Mouse (Mus musculus) hindbrain, embryonic 15.5 days (tissue): Measurements from ENCODE around the gene Cyfip2. TPM values are rescaled to one million over a fixed set of nuclear protein-coding genes. Genes with fewer than 3 reads are reported as not detected.

Source experiments
- ATAC-seq: fragments of 200-750 bp; cut with Nextera tagmentation; 2 replicates; pipeline ENCODE4 v1.8.0; 2017; ENCODE audit warnings: low read depth, moderate number of reproducible peaks, moderate TSS enrichment; ENCODE audit not compliant: low FRiP score
- H3K27ac ChIP-seq: fragments of 300-500 bp; sonication (generic); replicated peaks from 2 replicates; pipeline ENCODE4 v1.5.1; 2015; ENCODE audit warnings: mild to moderate bottlenecking, inconsistent platforms
- H3K27me3 ChIP-seq: fragments of 300-500 bp; sonication (generic); 2 replicates; pipeline ENCODE4 v1.6.1; 2015; ENCODE audit warnings: control low read depth, inconsistent platforms
- H3K36me3 ChIP-seq: fragments of 300-500 bp; sonication (generic); 2 replicates; pipeline ENCODE4 v1.6.1; 2015; ENCODE audit warnings: control low read depth, inconsistent platforms
- H3K4me1 ChIP-seq: fragments of 300-500 bp; sonication (generic); replicated peaks from 2 replicates; pipeline ENCODE4 v1.6.1; 2015; ENCODE audit warnings: control low read depth, inconsistent platforms
- H3K4me2 ChIP-seq: fragments of 300-500 bp; sonication (generic); 2 replicates; pipeline ENCODE4 v1.6.1; 2015; ENCODE audit warnings: moderate library complexity, mild to moderate bottlenecking, inconsistent platforms
- H3K4me3 ChIP-seq: fragments of 300-500 bp; sonication (generic); 2 replicates; pipeline ENCODE4 v1.5.1; 2015; ENCODE audit warnings: mild to moderate bottlenecking, inconsistent platforms
- H3K9ac ChIP-seq: fragments of 300-500 bp; sonication (generic); 2 replicates; pipeline ENCODE4 v1.6.1; 2015; ENCODE audit warnings: inconsistent platforms
- H3K9me3 ChIP-seq: fragments of 300-500 bp; sonication (generic); 2 replicates; pipeline ENCODE4 v1.6.1; 2016; ENCODE audit warnings: control low read depth, inconsistent platforms
- WGBS: fragments of 180-500 bp; shearing (Covaris S2); methylation state at CpG from one replicate; pipeline ENCODE4 v1.1.7; 2015; 5-methylcytosine and 5-hydroxymethylcytosine counted together
- polyA plus RNA-seq: library from polyadenylated mRNA; unstranded; fragments of >200 nt; fragmentation: Nextera tagmentation; extraction: Ambion mirVana; gene quantifications from 2 replicates; pipeline ENCODE4 v1.2.1, GENCODE M21; 2015

The Cyfip2 gene
- 90.3 and 95.4 TPM in 2 replicates for polyA plus RNA-seq

DNA sequence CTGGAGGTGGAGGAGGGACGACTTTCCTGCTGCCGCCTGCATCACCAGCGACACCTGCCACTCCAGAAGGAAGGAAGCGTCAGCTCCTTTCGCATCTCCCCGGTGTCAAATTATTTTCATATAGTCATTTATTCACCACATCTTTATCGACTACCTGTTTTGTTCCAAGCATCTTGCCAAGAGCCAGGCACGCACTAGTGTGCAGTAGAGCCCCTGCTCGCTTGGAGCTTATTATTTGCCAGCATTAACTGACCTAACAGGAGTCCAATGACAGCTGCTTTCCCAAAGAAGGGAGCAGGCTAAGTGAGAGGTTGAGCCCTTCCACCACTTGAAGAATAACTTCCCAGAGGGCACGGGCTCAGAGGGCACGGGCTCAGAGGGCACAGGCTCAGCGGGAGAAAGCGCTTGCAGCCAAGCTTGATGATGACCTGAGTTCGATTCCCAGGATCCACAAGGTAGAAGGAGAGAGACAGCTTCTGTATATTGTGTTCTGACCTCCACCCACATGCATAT, at the start of gene Cyfip2:
Cyfip2 (minus strand) TSS at position 337 of the 513 bp plus-strand sequence.
- peak; percentile 23 for ATAC-seq
- peaks cover 36% of the 10 kb centered on the region for H3K4me1 ChIP-seq
- H3K4me3 ChIP-seq, result peak within 1 kb of the TSS; percentile 59
- H3K9ac ChIP-seq, result peak within 1 kb of the TSS; percentile 82
- no peaks in the 10 kb centered on the region for H3K36me3 ChIP-seq
- WGBS, result 3% methylated on average over 14 of the region's 14 CpGs
- no peaks in the 10 kb centered on the region for H3K27me3 ChIP-seq
- H3K4me2 ChIP-seq, result peak within 1 kb of the TSS; percentile 82
- H3K27ac ChIP-seq, result peak within 1 kb of the TSS; percentile 85
- H3K9me3 ChIP-seq, result no peaks in the 10 kb centered on the region

DNA sequence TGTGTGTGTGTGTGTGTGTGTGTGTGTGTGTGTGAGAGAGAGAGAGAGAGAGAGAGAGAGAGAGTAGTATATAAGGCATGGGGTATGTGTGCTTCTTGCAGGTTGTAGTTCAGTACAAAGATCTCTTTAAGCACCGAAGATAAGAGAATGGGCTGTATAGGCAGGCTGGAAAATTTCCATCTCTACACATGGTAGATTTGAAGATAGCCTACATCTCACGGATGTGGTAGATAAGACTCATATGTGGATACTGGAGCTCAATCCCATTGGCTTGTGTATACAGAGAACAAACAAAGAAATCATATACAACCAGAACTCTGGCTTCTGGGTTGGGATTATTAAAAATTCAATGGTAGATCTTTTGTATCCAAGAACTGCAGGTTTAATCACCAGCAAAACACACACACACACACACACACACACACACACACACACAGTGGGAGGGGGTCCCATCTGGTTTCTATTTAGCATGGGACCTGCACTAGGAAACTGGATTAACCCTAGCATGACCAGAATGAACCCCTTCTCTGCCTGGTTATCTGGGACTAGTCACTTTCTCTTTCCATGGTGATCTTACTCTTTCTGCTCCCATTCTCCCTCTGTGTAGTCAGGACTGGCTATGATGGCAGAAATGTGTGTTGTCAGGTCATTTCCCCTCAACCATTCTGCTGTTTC, 48.5 kb upstream of the Cyfip2 start:
- Histone ChIP-seq H3K9ac (no peak overlapping the region), H3K4me1 (no peaks in the 10 kb centered on the region), H3K27ac (no peak overlapping the region), H3K4me3 (no peak overlapping the region), H3K36me3 (no peaks in the 10 kb centered on the region), H3K9me3 (no peaks in the 10 kb centered on the region), H3K27me3 (no peaks in the 10 kb centered on the region), H3K4me2 (no peak overlapping the region)
- no peak for ATAC-seq
- 87% methylated on average over 2 of the region's 2 CpGs for WGBS

DNA sequence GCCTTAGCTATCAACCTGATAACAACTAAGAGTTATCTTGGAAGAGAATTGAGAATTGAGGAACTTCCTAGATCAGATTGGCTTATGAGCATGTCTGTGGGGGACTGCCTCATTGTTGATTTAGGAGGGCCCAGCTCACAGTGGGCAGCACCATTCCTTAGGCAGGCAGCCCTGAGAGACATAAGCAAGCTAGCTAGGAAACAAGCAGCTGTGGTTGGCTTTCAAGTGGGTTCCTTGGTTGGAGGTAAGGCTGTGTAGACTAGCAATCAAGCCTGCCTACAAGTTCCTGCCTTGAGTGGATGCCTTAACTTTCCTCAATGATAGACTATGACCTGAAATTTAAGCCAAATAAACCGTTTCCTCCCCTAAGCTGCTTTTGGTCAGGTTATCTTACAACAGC, 45.7 kb upstream of the Cyfip2 start:
- no peaks in the 10 kb centered on the region for H3K4me1 ChIP-seq
- 73% methylated on average over 1 of the region's 1 CpGs for WGBS
- H3K4me2 ChIP-seq, result no peak overlapping the region
- no peak overlapping the region for H3K9ac ChIP-seq
- H3K27ac ChIP-seq, result no peak overlapping the region
- H3K36me3 ChIP-seq, result no peaks in the 10 kb centered on the region
- ATAC-seq, result no peak
- no peaks in the 10 kb centered on the region for H3K9me3 ChIP-seq
- no peak overlapping the region for H3K4me3 ChIP-seq
- H3K27me3 ChIP-seq, result no peaks in the 10 kb centered on the region

DNA sequence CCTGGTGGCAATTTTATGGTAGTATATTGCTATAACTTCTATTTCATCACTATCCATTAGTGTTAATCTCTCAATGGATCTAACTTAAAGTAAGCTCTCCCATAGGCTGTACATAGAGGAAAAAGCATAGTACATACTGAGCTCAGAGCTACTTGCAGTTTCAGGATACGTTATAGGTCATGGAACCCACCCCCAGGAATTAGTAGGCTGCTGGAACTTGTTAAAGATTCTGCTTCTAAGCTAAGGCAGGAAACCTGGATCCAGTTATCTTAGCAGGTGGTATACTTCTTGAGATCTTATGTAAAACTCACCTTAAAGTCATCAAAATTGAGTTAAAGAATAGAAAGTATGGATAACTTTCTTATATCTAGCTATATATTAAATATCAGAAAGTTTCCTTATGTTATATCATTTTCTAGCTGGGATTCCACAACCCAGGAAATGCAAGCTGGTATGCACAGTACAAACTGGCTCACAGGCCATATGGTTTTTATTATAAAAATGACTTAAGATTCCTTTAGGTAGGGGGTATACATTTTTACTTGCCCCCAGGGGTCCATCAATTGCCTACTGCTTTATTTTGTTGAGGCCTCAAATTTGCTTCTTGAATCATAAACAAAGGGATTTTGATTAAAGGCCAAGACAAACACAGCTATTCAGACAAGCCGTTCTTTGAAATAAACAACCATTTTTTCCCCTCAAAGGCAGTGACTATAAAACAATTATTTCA, 37.2 kb upstream of the Cyfip2 start:
- H3K4me1 ChIP-seq, result no peaks in the 10 kb centered on the region
- no peaks in the 10 kb centered on the region for H3K36me3 ChIP-seq
- H3K27ac ChIP-seq, result no peak overlapping the region
- WGBS, result 62% methylated on average over 2 of the region's 2 CpGs
- H3K4me3 ChIP-seq, result no peak overlapping the region
- no peaks in the 10 kb centered on the region for H3K9me3 ChIP-seq
- no peak for ATAC-seq
- H3K4me2 ChIP-seq, result no peak overlapping the region
- H3K9ac ChIP-seq, result no peak overlapping the region
- H3K27me3 ChIP-seq, result no peaks in the 10 kb centered on the region

DNA sequence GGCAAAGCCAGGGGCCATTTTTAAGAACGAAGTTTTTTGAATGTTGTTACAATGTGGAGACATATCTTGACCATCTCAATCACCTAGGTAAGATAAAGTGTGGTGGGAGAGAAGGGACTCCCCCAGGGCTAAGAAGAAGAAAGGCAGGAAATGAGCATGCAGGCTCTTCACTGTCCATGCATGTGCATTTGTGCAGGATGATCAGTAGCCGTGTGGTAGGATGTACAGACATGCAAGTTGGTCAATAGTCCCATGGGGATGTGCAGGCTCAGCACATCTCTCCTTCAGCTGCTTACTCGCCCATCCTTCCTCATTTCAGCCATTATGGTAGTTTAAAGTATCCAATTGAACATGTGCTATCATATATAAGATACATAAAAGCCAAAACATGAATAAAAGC, 35.8 kb upstream of the Cyfip2 start:
- no peak overlapping the region for H3K4me3 ChIP-seq
- no peaks in the 10 kb centered on the region for H3K9me3 ChIP-seq

DNA sequence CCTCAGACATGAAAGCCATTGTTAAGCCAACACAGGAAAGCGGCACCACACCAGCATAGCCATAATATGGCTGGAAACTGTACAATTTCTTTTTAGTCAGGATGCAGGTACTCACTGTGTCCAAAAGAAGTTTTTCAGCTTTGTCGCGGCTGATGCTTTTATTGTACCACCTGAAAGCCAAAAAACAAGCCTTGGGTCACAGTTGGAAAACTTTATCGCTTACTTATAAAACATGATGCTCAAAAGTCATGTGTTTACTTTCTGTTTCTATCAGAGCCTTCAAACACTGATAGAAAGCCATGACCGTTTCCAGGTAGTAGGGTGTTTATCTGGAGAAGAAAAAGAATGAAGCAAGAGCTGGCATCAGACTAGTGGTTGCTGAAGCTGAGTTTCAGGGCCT, 35.1 kb upstream of the Cyfip2 start:
- no peak overlapping the region for H3K4me3 ChIP-seq
- ATAC-seq, result no peak

More for the DNA sequence above, 35.8 kb upstream of the Cyfip2 start:
- no peaks in the 10 kb centered on the region for H3K4me1 ChIP-seq
- no peak overlapping the region for H3K27ac ChIP-seq
- no peaks in the 10 kb centered on the region for H3K36me3 ChIP-seq
- 80% methylated on average over 3 of the region's 3 CpGs for WGBS
- ATAC-seq, result no peak
- no peaks in the 10 kb centered on the region for H3K27me3 ChIP-seq
- no peak overlapping the region for H3K4me2 ChIP-seq
- H3K9ac ChIP-seq, result no peak overlapping the region

DNA sequence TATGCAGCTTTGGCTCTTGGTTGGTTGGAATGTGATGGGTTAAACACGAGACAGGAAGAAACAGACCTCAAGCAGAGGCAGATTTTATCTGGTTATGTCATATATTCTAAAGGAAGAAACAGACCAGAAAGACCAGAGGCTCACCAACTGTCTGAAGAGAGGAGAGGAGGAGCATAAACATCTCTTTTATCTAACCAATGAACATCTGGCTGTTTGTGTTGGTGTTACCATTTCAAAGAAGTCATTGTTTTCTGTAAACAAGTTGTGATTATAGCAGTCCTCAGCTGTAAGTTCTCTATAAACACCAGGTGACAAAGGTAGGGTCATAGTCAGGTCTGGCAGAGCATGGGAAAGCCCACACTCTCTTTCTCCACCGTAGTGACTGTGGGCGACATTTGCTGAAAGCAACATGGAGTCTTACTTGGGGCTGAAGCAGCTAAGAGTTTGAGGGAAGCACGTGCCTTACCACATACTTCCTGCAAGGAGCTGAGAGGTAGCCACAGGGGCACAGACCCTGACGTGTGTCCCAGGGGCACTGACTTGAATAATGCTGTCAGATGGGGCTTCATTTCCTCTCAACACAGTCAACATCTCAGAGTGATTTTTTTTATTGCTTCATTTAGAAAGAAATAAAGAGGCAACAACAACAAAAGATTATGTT, 31.4 kb upstream of the Cyfip2 start:
- H3K27ac ChIP-seq, result no peak overlapping the region
- no peaks in the 10 kb centered on the region for H3K4me1 ChIP-seq
- no peak for ATAC-seq

More for the DNA sequence above, 35.1 kb upstream of the Cyfip2 start:
- H3K4me1 ChIP-seq, result no peaks in the 10 kb centered on the region
- 88% methylated on average over 5 of the region's 5 CpGs for WGBS
- no peak overlapping the region for H3K27ac ChIP-seq
- no peaks in the 10 kb centered on the region for H3K36me3 ChIP-seq
- no peaks in the 10 kb centered on the region for H3K9me3 ChIP-seq
- H3K4me2 ChIP-seq, result no peak overlapping the region
- no peak overlapping the region for H3K9ac ChIP-seq
- H3K27me3 ChIP-seq, result no peaks in the 10 kb centered on the region

DNA sequence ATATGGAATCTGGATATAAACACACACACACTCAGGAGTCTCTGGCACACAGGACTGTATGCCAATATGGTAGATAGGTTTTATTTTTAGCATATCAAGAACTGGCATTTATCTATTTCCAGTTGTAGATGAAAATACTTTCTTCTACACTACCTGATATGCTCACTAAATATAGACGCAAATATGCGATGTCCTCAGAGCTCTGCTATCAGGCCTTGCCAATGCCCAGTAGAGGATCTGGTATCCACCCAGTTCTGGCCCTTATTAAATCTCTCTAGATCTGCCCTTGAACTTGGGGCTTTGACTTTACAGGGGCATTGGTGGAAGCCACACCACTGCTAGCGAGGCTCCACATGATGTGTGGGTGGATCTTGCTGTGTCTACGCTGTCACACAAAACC, 29.3 kb upstream of the Cyfip2 start:
- ATAC-seq, result no peak
- H3K9me3 ChIP-seq, result no peaks in the 10 kb centered on the region
- 92% methylated on average over 4 of the region's 4 CpGs for WGBS

More for the DNA sequence above, 31.4 kb upstream of the Cyfip2 start:
- no peak overlapping the region for H3K4me2 ChIP-seq
- H3K27me3 ChIP-seq, result no peaks in the 10 kb centered on the region
- no peak overlapping the region for H3K4me3 ChIP-seq
- no peaks in the 10 kb centered on the region for H3K9me3 ChIP-seq
- 52% methylated on average over 5 of the region's 5 CpGs for WGBS
- no peaks in the 10 kb centered on the region for H3K36me3 ChIP-seq
- no peak overlapping the region for H3K9ac ChIP-seq

DNA sequence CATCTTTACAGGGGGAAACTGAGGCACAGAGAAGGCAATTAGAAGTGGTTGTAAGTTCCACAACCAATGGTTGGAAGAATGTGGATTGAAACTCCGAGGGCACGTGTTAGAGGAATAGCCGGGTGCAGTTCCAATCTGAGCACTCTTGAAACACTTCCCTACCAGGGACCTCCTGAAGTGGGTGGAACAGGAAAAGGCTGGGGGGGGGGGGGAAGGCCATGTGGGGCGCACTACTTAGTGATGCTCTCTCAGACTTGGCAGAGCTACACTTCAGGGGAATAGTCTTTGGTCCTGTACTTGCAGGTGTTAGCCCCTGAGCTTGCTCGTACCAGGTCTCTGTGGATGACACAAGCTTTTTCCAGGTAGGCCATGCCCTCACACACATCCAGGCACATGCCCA, 23.4 kb upstream of the Cyfip2 start:
- no peaks in the 10 kb centered on the region for H3K27me3 ChIP-seq
- WGBS, result 90% methylated on average over 5 of the region's 5 CpGs

More for the DNA sequence above, 29.3 kb upstream of the Cyfip2 start:
- no peak overlapping the region for H3K27ac ChIP-seq
- H3K27me3 ChIP-seq, result no peaks in the 10 kb centered on the region
- H3K36me3 ChIP-seq, result no peaks in the 10 kb centered on the region
- no peak overlapping the region for H3K4me3 ChIP-seq
- H3K4me1 ChIP-seq, result no peaks in the 10 kb centered on the region
- no peak overlapping the region for H3K4me2 ChIP-seq
- no peak overlapping the region for H3K9ac ChIP-seq

DNA sequence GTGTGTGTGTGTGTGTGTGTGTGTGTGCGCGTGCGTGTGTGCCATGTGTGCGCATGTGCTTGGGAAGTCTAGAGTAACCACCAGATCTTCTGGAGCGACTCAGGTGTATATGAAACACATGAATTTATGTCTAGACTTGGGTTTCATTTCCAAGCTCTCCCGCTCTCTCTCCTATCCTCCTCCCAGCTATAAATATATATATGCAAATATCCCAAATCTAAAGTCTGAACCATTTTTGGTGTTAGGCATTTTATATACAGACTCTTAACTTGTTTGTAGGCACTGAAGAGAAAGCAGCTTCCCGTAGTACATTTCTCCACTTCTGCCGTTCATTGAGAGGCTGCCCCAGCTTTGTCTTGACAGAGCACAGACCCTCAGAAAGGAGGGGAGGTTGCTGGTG, 19.6 kb upstream of the Cyfip2 start:
- no peaks in the 10 kb centered on the region for H3K9me3 ChIP-seq
- H3K9ac ChIP-seq, result no peak overlapping the region
- H3K27ac ChIP-seq, result no peak overlapping the region
- H3K4me2 ChIP-seq, result no peak overlapping the region
- no peaks in the 10 kb centered on the region for H3K36me3 ChIP-seq
- ATAC-seq, result no peak
- H3K4me1 ChIP-seq, result no peaks in the 10 kb centered on the region
- H3K4me3 ChIP-seq, result no peak overlapping the region
- no peaks in the 10 kb centered on the region for H3K27me3 ChIP-seq
- 92% methylated on average over 8 of the region's 8 CpGs for WGBS

More for the DNA sequence above, 23.4 kb upstream of the Cyfip2 start:
- Histone ChIP-seq H3K9me3 (no peaks in the 10 kb centered on the region), H3K27ac (no peak overlapping the region), H3K4me2 (no peak overlapping the region), H3K4me1 (no peaks in the 10 kb centered on the region), H3K36me3 (no peaks in the 10 kb centered on the region), H3K9ac (no peak overlapping the region), H3K4me3 (no peak overlapping the region)
- no peak for ATAC-seq

DNA sequence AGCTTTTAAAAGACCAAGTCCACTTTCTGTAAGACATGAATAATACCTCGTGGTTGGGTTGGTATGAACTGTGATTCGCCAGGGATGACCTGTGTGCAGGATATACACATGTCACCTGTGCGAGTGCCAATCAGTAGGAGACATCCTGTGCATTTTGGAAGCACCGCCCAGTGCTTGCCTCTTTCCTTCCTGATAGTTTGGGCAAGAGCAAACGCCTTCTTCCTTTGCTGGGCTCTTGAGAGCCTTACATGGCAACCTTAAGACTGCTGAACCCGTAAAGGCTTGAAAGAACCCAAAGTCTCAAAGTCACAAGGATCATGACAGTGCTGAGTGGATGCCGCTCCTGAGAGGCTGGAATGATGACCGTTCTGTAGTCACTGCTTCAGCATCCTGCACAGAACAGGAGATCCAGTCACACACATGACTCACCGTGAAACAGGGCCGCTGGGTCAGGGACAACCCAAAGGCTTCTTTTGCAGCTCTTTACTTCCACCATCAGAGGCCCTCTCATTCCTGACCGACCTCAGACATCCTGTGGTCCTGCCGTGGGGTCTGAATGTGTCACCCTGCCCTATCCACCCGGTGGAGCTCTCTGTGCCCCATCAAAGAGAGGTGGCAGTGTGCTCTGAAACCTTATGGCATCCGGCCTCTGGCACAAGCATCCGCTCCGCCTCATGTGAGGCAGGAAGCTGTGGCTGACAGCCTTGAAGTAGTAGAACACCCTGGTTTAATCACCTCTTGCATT, 13.8 kb upstream of the Cyfip2 start:
- ATAC-seq, result no peak
- H3K9me3 ChIP-seq, result no peaks in the 10 kb centered on the region

More for the DNA sequence above, 13.8 kb upstream of the Cyfip2 start:
- 88% methylated on average over 16 of the region's 16 CpGs for WGBS
- no peaks in the 10 kb centered on the region for H3K36me3 ChIP-seq
- H3K4me1 ChIP-seq, result no peaks in the 10 kb centered on the region
- H3K27ac ChIP-seq, result no peak overlapping the region
- H3K4me3 ChIP-seq, result no peak overlapping the region
- H3K27me3 ChIP-seq, result no peaks in the 10 kb centered on the region
- H3K4me2 ChIP-seq, result no peak overlapping the region
- no peak overlapping the region for H3K9ac ChIP-seq
